Mouse (Mus musculus) embryonic fibroblast, embryonic 13.5 days (primary cell): ENCODE measurements around the gene Slc16a9. TPM values are rescaled to one million over a fixed set of nuclear protein-coding genes. Genes with fewer than 3 reads are reported as not detected.

Experiments
- H3K27ac ChIP-seq: 2 replicates; pipeline ENCODE4 v1.5.1; 2012; ENCODE audit warnings: low read length, control low read depth, inconsistent platforms; ENCODE audit not compliant: insufficient read depth
- H3K4me1 ChIP-seq: 2 replicates; pipeline ENCODE4 v1.6.1; 2011; ENCODE audit warnings: low read length; ENCODE audit not compliant: control insufficient read depth, insufficient read depth
- H3K4me3 ChIP-seq: 2 replicates; pipeline ENCODE4 v1.5.1; 2011; ENCODE audit warnings: mild to moderate bottlenecking, control low read depth, low read length; ENCODE audit not compliant: insufficient read depth
- CTCF ChIP-seq: IDR thresholded peaks from 2 replicates; pipeline ENCODE4 v1.5.1; 2011; ENCODE audit warnings: mild to moderate bottlenecking, control low read depth, low read length, moderate library complexity, borderline replicate concordance; ENCODE audit not compliant: insufficient read depth
- POLR2A ChIP-seq: IDR thresholded peaks from 2 replicates; pipeline ENCODE4 v1.6.1; 2011; ENCODE audit warnings: low read depth, mild to moderate bottlenecking, control low read depth, low read length, moderate library complexity
- polyA plus RNA-seq: library from polyadenylated mRNA; stranded (reverse); fragments of >200 nt; gene quantifications from 2 replicates; pipeline ENCODE4 v1.2.4, GENCODE M21; 2011; ENCODE audit warnings: low read depth; ENCODE audit not compliant: missing spikeins, insufficient read length

Slc16a9 gene
- polyA plus RNA-seq, 1 experiment, result 2.0 TPM

- Histone ChIP-seq H3K4me1 (no peaks in the 10 kb centered on the region), H3K4me3 (peak overlapping the region; percentile 34), H3K27ac (no peak overlapping the region)
- no peak for TF ChIP-seq POLR2A
- TF ChIP-seq CTCF, result no peak
These were observed 652 bp downstream of the Slc16a9 start for GRCm38 (mm10) chr10:70245559-70245945.

DNA sequence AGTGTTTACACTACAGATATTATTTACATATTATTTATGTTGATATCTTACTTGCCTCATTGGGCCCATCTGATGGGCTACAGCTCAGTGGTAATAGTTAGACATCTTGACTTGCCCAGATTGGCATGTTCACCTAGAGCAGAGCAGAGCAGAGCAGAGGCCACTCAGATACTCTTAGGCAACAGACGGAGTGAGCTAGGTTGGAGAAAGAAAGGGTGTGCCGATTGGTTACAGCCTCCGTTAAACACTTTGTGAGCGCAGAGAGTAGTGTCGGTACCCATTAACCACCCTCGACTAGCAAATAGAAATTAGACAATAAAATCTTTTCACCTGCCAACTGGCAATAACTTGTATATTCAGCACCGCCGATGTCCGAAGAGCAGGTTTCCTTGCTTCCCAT, 1.2 kb downstream of the Slc16a9 start:
- H3K27ac ChIP-seq, result no peak overlapping the region
- no peak overlapping the region for H3K4me3 ChIP-seq
- no peaks in the 10 kb centered on the region for H3K4me1 ChIP-seq
- TF ChIP-seq CTCF (no peak), POLR2A (no peak)

DNA sequence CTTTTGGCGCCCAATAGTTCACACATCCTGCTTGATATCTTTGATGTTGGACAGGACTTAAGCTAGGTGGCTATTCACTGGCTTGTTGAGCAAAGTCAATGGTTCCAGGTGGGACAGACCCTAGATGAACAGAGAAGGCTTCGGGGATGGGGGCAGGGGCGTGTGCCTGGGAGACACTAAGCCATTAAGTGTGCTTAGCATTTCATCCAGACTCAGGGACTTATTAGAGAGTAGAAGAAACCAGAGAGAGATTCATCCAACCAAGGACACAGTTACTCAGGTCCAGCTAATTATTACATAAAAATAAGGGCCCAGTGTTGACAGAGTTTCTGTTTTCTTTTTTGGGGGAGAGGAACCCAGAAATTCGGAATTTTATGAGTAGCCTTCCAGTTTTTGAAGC, 5.5 kb downstream of the Slc16a9 start:
- Histone ChIP-seq H3K4me1 (no peaks in the 10 kb centered on the region), H3K4me3 (no peak overlapping the region), H3K27ac (no peak overlapping the region)
- TF ChIP-seq POLR2A, result no peak

DNA sequence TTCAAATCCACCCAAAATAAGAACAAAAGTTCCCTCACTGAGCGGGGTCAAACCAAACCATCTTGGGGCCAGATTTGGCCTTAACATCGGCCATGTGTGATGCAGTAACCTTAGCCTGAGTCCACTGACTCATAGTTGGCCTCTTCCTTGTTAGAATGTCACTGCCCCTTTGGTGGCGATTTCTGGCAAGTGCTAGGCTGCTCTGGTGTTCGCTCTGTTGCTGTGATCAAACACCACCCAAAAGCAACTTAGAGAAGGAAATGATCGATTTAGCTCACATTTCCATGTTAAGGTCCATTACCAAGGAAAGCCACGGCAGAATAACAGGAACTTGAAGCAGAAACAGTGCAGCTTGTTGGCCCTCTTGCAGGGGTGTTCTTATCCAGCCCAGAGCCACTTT, 5.9 kb downstream of the Slc16a9 start:
- Histone ChIP-seq H3K4me1 (no peaks in the 10 kb centered on the region), H3K4me3 (no peak overlapping the region), H3K27ac (no peak overlapping the region)
- no peak for TF ChIP-seq CTCF
- TF ChIP-seq POLR2A, result no peak

DNA sequence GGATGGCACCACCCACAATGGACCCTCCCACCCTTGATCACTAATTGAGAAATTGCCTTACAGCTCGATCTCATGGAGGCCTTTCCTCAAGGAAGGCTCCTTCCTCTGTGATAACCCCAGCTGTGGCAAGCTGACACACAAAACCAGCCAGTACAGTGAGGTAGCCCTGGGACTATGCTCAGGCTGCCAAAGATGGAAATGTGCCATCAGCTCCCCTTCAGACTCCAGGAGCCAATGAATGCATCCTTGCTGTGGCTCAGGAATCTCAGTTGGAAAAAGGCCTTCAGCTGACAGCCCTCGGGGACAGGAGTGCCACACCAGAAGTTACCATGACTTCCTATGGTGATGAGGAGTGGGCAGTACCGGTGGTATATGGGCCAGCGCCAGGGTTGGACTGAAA, 9.8 kb downstream of the Slc16a9 start:
- Histone ChIP-seq H3K4me1 (no peaks in the 10 kb centered on the region), H3K27ac (no peak overlapping the region), H3K4me3 (no peak overlapping the region)
- TF ChIP-seq CTCF (no peak), POLR2A (no peak)

- no peak overlapping the region for H3K27ac ChIP-seq
- TF ChIP-seq CTCF (no peak), POLR2A (no peak)
- no peak overlapping the region for H3K4me3 ChIP-seq
- no peaks in the 10 kb centered on the region for H3K4me1 ChIP-seq
These were observed 10.8 kb downstream of the Slc16a9 start for GRCm38 (mm10) chr10:70255601-70256210.

- Histone ChIP-seq H3K4me1 (no peaks in the 10 kb centered on the region), H3K4me3 (no peak overlapping the region), H3K27ac (no peak overlapping the region)
- TF ChIP-seq POLR2A (no peak), CTCF (no peak)
These were observed 12.1 kb downstream of the Slc16a9 start for GRCm38 (mm10) chr10:70257029-70257428.

- H3K27ac ChIP-seq, result no peak overlapping the region
- no peak overlapping the region for H3K4me3 ChIP-seq
- no peak for TF ChIP-seq CTCF
- TF ChIP-seq POLR2A, result no peak
- no peaks in the 10 kb centered on the region for H3K4me1 ChIP-seq
These were observed 16.0 kb downstream of the Slc16a9 start for GRCm38 (mm10) chr10:70260904-70261303.

GRCm38 (mm10) chr10:70262051-70262450, 17.2 kb downstream of the Slc16a9 start:
- no peak overlapping the region for H3K27ac ChIP-seq
- H3K4me3 ChIP-seq, result no peak overlapping the region
- TF ChIP-seq CTCF (no peak), POLR2A (no peak)
- 0 out of 2 replicates have a peak, but pooled peaks cover 2% of the 10 kb centered on the region for H3K4me1 ChIP-seq

GRCm38 (mm10) chr10:70263681-70264189, 18.8 kb downstream of the Slc16a9 start:
- Histone ChIP-seq H3K4me1 (0 out of 2 replicates have a peak, but pooled peaks cover 2% of the 10 kb centered on the region), H3K27ac (peak overlapping the region; percentile 16; the same call in 1 of the 2 replicates), H3K4me3 (no peak overlapping the region)
- no peak for TF ChIP-seq POLR2A
- no peak for TF ChIP-seq CTCF

DNA sequence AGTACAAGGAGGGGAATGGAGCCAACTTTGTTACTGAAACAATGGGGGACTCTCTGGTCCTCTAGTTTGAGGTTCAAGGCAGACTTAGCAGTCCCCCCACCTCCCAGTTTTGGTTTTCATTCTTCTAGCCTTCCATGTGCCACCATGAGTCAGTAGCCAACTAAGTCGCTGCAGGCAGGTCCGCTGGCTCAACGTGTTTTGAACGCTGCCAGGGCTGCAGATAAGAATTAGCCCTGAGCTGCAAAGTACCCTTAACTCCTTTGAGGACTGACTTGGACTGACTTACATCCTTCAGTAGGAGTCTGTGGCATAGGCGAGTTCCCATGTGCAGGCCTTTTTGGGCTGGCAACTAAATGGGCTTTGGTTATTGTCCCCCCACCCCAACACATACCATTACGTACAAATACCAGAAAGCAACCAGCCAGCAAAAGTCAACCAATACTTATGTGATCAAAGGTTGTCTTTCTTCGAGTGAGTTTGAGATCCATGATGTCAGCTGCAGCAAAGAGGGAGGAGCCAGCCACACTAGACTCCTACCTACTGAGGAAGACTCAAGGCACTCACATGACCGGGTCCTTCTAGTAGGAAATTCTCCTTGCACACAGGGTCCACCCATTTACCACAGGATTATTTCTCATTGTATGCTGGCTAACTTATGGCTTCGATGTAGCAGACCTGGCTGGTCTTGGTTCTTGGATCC, 19.6 kb downstream of the Slc16a9 start:
- H3K4me3 ChIP-seq, result no peak overlapping the region
- 0 out of 2 replicates have a peak, but pooled peaks cover 2% of the 10 kb centered on the region for H3K4me1 ChIP-seq
- H3K27ac ChIP-seq, result no peak overlapping the region
- TF ChIP-seq POLR2A (no peak), CTCF (no peak)
